Mouse (Mus musculus) hindbrain, embryonic 14.5 days (tissue): ENCODE data around the gene Slc9a5. TPM values are rescaled to one million over a fixed set of nuclear protein-coding genes. Genes with fewer than 3 reads are reported as not detected.

ENCODE experiments used
- ATAC-seq: fragments of 200-750 bp; cut with Nextera tagmentation; 2 replicates; pipeline ENCODE4 v1.8.0; 2017; ENCODE audit warnings: moderate number of reproducible peaks, mild to moderate bottlenecking, moderate TSS enrichment, moderate library complexity; ENCODE audit not compliant: low FRiP score
- DNase-seq: peaks from one replicate; pipeline ENCODE4 v3.0.0-alpha.2; 2015; ENCODE audit warnings: low spot score
- H3K27ac ChIP-seq: fragments of 300-500 bp; sonication (generic); 2 replicates; pipeline ENCODE4 v1.5.1; 2014; ENCODE audit warnings: mild to moderate bottlenecking, moderate library complexity
- H3K27me3 ChIP-seq: fragments of 300-500 bp; sonication (generic); 2 replicates; pipeline ENCODE4 v1.6.1; 2014; ENCODE audit warnings: mild to moderate bottlenecking, low read length, mixed read lengths; ENCODE audit not compliant: control insufficient read depth, insufficient read depth
- H3K36me3 ChIP-seq: fragments of 300-500 bp; sonication (generic); replicated peaks from 2 replicates; pipeline ENCODE4 v1.6.1; 2014; ENCODE audit not compliant: control insufficient read depth, insufficient read depth
- H3K4me1 ChIP-seq: fragments of 300-500 bp; sonication (generic); replicated peaks from 2 replicates; pipeline ENCODE4 v1.6.1; 2014; ENCODE audit warnings: antibody characterized with exemption, low read length, mixed read lengths; ENCODE audit not compliant: control insufficient read depth, insufficient read depth
- H3K4me2 ChIP-seq: fragments of 300-500 bp; sonication (generic); replicated peaks from 2 replicates; pipeline ENCODE4 v1.6.1; 2014; ENCODE audit warnings: mild to moderate bottlenecking, moderate library complexity
- H3K4me3 ChIP-seq: fragments of 300-500 bp; sonication (generic); replicated peaks from 2 replicates; pipeline ENCODE4 v1.5.1; 2014; ENCODE audit warnings: mild to moderate bottlenecking, low read length
- H3K9ac ChIP-seq: fragments of 300-500 bp; sonication (generic); 2 replicates; pipeline ENCODE4 v1.6.1; 2014
- H3K9me3 ChIP-seq: fragments of 300-500 bp; sonication (generic); 2 replicates; pipeline ENCODE4 v1.6.1; 2016; ENCODE audit warnings: low read length; ENCODE audit not compliant: control insufficient read depth
- WGBS: fragments of 180-500 bp; shearing (Covaris S2); extraction: QIAGEN DNeasy Blood & Tissue Kit; methylation state at CpG from one replicate; pipeline ENCODE4 v1.1.7; 2014; 5-methylcytosine and 5-hydroxymethylcytosine counted together
- polyA plus RNA-seq: library from polyadenylated mRNA; unstranded; fragments of >200 nt; fragmentation: Nextera tagmentation; extraction: Ambion mirVana; gene quantifications from 2 replicates; pipeline ENCODE4 v1.2.1, GENCODE M21; 2014

The Slc9a5 gene
- polyA plus RNA-seq, 1 experiment from 2014 or later: 11.4 TPM

- Histone ChIP-seq H3K9me3 (no peaks in the 10 kb centered on the region), H3K4me3 (no peak overlapping the region), H3K4me1 (no peaks in the 10 kb centered on the region), H3K36me3 (peaks cover 24% of the 10 kb centered on the region), H3K9ac (no peak overlapping the region), H3K27me3 (no peaks in the 10 kb centered on the region), H3K27ac (no peak overlapping the region), H3K4me2 (no peak overlapping the region)
- DNase-seq (no peak), ATAC-seq (peak; percentile 39)
- 53% methylated on average over 32 of the region's 32 CpGs for WGBS
Measured at GRCm38 (mm10) chr8:105336373-105337130, 12.1 kb upstream of the Slc9a5 start.

- 65% methylated on average over 4 of the region's 4 CpGs for WGBS
- H3K27ac ChIP-seq: no peak overlapping the region
- DNase-seq: no peak
Measured at GRCm38 (mm10) chr8:105338992-105339391, 9.7 kb upstream of the Slc9a5 start.

GRCm38 (mm10) chr8:105339886-105340635 lies 8.6 kb upstream of the Slc9a5 start:
- no peaks in the 10 kb centered on the region for H3K4me1 ChIP-seq
- no peaks in the 10 kb centered on the region for H3K9me3 ChIP-seq
- no peaks in the 10 kb centered on the region for H3K27me3 ChIP-seq
- DNase-seq (no peak), ATAC-seq (no peak)
- no peak overlapping the region for H3K4me3 ChIP-seq
- H3K9ac ChIP-seq: no peak overlapping the region
- WGBS: 84% methylated on average over 6 of the region's 6 CpGs
- no peak overlapping the region for H3K27ac ChIP-seq
- H3K36me3 ChIP-seq: 0 out of 2 replicates have a peak, but pooled peaks cover under 1% of the 10 kb centered on the region
- no peak overlapping the region for H3K4me2 ChIP-seq

More at GRCm38 (mm10) chr8:105338992-105339391, 9.7 kb upstream of the Slc9a5 start:
- H3K27me3 ChIP-seq: no peaks in the 10 kb centered on the region
- no peak overlapping the region for H3K4me2 ChIP-seq
- H3K4me3 ChIP-seq: no peak overlapping the region
- ATAC-seq: no peak
- no peaks in the 10 kb centered on the region for H3K9me3 ChIP-seq
- no peaks in the 10 kb centered on the region for H3K4me1 ChIP-seq
- peaks cover 11% of the 10 kb centered on the region; the same call in 1 of the 2 replicates for H3K36me3 ChIP-seq
- no peak overlapping the region for H3K9ac ChIP-seq

GRCm38 (mm10) chr8:105341399-105341798 lies 7.2 kb upstream of the Slc9a5 start:
- Histone ChIP-seq H3K36me3 (no peaks in the 10 kb centered on the region), H3K9me3 (no peaks in the 10 kb centered on the region), H3K4me3 (no peak overlapping the region), H3K27me3 (peaks cover 3% of the 10 kb centered on the region; the same call in 1 of the 2 replicates), H3K4me2 (no peak overlapping the region), H3K27ac (no peak overlapping the region), H3K4me1 (no peaks in the 10 kb centered on the region), H3K9ac (no peak overlapping the region)
- ATAC-seq (no peak), DNase-seq (no peak)
- WGBS: 44% methylated on average over 8 of the region's 8 CpGs

GRCm38 (mm10) chr8:105342768-105343167 lies 5.9 kb upstream of the Slc9a5 start:
- WGBS: 81% methylated on average over 4 of the region's 4 CpGs

GRCm38 (mm10) chr8:105343791-105344574 lies 4.7 kb upstream of the Slc9a5 start:
- no peak overlapping the region for H3K4me2 ChIP-seq
- WGBS: 73% methylated on average over 8 of the region's 8 CpGs
- H3K4me3 ChIP-seq: no peak overlapping the region
- no peaks in the 10 kb centered on the region for H3K36me3 ChIP-seq
- H3K4me1 ChIP-seq: peaks cover 4% of the 10 kb centered on the region; the same call in 1 of the 2 replicates
- DNase-seq (no peak), ATAC-seq (no peak)
- H3K27me3 ChIP-seq: peaks cover 15% of the 10 kb centered on the region; the same call in 1 of the 2 replicates
- H3K9ac ChIP-seq: no peak overlapping the region
- no peak overlapping the region for H3K27ac ChIP-seq
- H3K9me3 ChIP-seq: no peaks in the 10 kb centered on the region

More at GRCm38 (mm10) chr8:105342768-105343167, 5.9 kb upstream of the Slc9a5 start:
- H3K27ac ChIP-seq: no peak overlapping the region
- peaks cover 4% of the 10 kb centered on the region; the same call in 1 of the 2 replicates for H3K4me1 ChIP-seq
- H3K4me3 ChIP-seq: no peak overlapping the region
- H3K27me3 ChIP-seq: peaks cover 15% of the 10 kb centered on the region; the same call in 1 of the 2 replicates
- no peak overlapping the region for H3K4me2 ChIP-seq
- H3K9me3 ChIP-seq: no peaks in the 10 kb centered on the region
- H3K9ac ChIP-seq: no peak overlapping the region
- H3K36me3 ChIP-seq: no peaks in the 10 kb centered on the region
- DNase-seq: no peak
- ATAC-seq: no peak

- H3K4me3 ChIP-seq: no peak overlapping the region
- no peak for DNase-seq
- H3K9me3 ChIP-seq: no peaks in the 10 kb centered on the region
- no peak for ATAC-seq
- no peaks in the 10 kb centered on the region for H3K36me3 ChIP-seq
- H3K4me2 ChIP-seq: no peak overlapping the region
- H3K27me3 ChIP-seq: peaks cover 15% of the 10 kb centered on the region; the same call in 1 of the 2 replicates
- H3K27ac ChIP-seq: no peak overlapping the region
- peaks cover 6% of the 10 kb centered on the region; the same call in 1 of the 2 replicates for H3K4me1 ChIP-seq
- WGBS: 81% methylated on average over 7 of the region's 7 CpGs
- H3K9ac ChIP-seq: no peak overlapping the region
Measured at GRCm38 (mm10) chr8:105345061-105345975, 3.3 kb upstream of the Slc9a5 start.
